Mouse (Mus musculus): ENCODE data around the gene Poln.

Gene Poln

DNA sequence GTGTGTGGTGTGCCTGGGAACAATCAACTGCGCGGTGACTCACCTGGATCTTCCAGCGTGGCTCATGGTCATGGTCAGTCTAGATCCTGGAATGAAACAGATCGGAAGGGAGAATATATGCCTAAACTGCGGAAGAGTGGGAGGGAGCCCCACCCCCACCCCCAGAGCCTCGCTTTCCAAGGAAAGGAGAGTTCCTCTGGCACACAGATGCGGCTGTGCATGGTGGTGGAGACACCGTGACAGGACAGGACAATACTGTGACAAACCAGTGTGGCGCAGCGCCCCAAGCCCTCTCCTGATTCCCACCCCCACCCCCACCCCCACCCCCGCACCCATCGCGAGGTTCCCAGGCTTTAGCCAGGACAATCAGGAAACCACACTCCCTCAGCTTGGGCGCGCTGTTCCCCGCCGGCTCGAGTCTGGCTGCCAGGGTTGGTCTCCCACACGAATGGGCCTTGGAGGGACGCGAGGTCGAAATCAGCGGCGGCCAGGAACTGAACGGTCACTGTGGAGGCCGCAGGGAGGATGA is 186.5 kb downstream of the Poln start:
- DNase-seq = no peak

DNA sequence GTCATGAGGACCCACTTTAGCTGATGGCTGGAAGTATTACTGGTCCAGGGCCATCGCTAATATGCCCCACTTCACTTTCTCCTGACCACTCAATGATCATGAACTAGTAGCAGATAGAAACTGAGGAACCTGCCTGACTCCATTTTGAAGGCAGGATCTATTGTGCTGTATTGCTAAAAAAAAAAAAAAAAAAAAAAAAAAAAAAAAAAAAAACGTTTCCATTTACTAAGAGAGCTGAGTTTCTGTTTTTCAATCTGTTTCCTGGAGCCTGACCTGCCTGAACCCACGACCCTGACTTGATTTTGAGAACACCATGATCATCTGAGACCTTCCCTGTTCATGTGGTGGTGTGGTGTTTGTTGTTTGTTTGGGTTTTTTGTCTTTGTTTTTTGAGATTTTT is 193.0 kb downstream of the Poln start:
- no peak for DNase-seq

DNA sequence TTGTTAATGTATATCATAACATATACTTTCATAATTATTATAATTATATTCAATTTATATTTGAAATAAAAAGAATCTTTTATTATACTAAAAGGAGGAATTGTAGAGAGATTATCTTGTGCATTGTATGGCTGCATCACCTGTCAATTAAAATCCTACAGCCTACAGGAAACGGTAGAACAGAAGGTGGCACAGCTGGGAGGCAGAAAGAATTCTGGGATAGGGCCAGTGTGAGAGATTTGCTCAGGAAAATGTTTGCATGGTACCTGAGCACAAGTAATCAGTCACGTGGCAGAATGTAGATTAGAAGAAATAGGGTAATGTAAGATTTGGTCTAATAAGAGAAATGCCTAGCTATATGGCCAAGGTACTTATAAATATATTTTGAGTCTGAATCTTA is 194.5 kb downstream of the Poln start:
- no peak for DNase-seq

DNA sequence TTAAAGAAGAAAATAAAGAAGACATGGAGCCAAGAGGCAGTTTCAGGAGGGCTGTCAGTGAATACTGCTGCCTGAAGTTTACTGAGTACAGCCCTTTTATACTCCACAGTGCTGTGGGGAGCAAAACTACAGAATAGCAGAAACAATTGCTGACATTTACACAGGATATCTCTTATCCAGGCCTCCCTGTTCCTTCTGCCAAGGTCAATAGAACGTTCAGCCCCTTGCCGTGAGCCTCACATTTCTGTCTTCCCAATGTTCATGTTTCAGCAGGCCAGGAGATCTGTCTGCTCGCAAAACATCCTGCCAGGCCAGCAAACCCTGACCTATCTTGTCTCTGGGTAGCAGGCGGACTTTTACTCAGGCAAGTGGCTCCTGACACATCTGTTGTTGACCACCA is 209.9 kb downstream of the Poln start:
- DNase-seq = no peak
